Mouse (Mus musculus): ENCODE measurements around the gene Gp1ba. TPM values are rescaled to one million over a fixed set of nuclear protein-coding genes. Genes with fewer than 3 reads are reported as not detected.
A peak's percentile ranks its signal among the peaks of the same experiment; 100 is the strongest.

The Gp1ba gene
- total RNA-seq, 2 experiments from 2014 or later = 1.1 to 8.0 TPM

- ATAC-seq (replicated peaks; ENCODE audit: low FRiP score, poor library complexity, severe bottlenecking) = peak; percentile 62; the same call in 1 of the 2 replicates
Measured at GRCm38 (mm10) chr11:70625473-70625872, 13.4 kb upstream of the Gp1ba start.

- ATAC-seq (replicated peaks; ENCODE audit: low FRiP score, poor library complexity, severe bottlenecking) = no peak
Measured at GRCm38 (mm10) chr11:70626877-70627276, 12.0 kb upstream of the Gp1ba start.

GRCm38 (mm10) chr11:70628431-70628830 is 10.5 kb upstream of the Gp1ba start:
- no peak for ATAC-seq (replicated peaks; ENCODE audit: low FRiP score, poor library complexity, severe bottlenecking)

GRCm38 (mm10) chr11:70629557-70629956 is 9.4 kb upstream of the Gp1ba start:
- ATAC-seq (replicated peaks; ENCODE audit: low FRiP score, poor library complexity, severe bottlenecking) = 0 out of 2 replicates have a peak, but pooled peaks have one; percentile 60

- ATAC-seq (replicated peaks; ENCODE audit: low FRiP score, poor library complexity, severe bottlenecking) = no peak
Measured at GRCm38 (mm10) chr11:70630129-70630528, 8.8 kb upstream of the Gp1ba start.

GRCm38 (mm10) chr11:70635601-70636000 is 3.3 kb upstream of the Gp1ba start:
- ATAC-seq (replicated peaks; ENCODE audit: low FRiP score, poor library complexity, severe bottlenecking) = no peak

- no peak for ATAC-seq (replicated peaks; ENCODE audit: low FRiP score, poor library complexity, severe bottlenecking)
Measured at GRCm38 (mm10) chr11:70637764-70638163, 1.2 kb upstream of the Gp1ba start.

- ATAC-seq (replicated peaks; ENCODE audit: low FRiP score, poor library complexity, severe bottlenecking) = peak; percentile 16; the same call in 1 of the 2 replicates
Measured at GRCm38 (mm10) chr11:70638293-70638692, 629 bp upstream of the Gp1ba start.

GRCm38 (mm10) chr11:70639976-70640375 is 1.1 kb downstream of the Gp1ba start:
- ATAC-seq (replicated peaks; ENCODE audit: low FRiP score, poor library complexity, severe bottlenecking) = no peak

- no peak for ATAC-seq (replicated peaks; ENCODE audit: low FRiP score, poor library complexity, severe bottlenecking)
Measured at GRCm38 (mm10) chr11:70641241-70641640, 2.3 kb downstream of the Gp1ba start.

- ATAC-seq (replicated peaks; ENCODE audit: low FRiP score, poor library complexity, severe bottlenecking) = no peak
Measured at GRCm38 (mm10) chr11:70643051-70643450, 4.1 kb downstream of the Gp1ba start.

GRCm38 (mm10) chr11:70644564-70645103 is 5.7 kb downstream of the Gp1ba start:
- no peak for ATAC-seq (replicated peaks; ENCODE audit: low FRiP score, poor library complexity, severe bottlenecking)

GRCm38 (mm10) chr11:70645461-70646258 is 6.7 kb downstream of the Gp1ba start:
- no peak for ATAC-seq (replicated peaks; ENCODE audit: low FRiP score, poor library complexity, severe bottlenecking)

- ATAC-seq (replicated peaks; ENCODE audit: low FRiP score, poor library complexity, severe bottlenecking) = no peak
Measured at GRCm38 (mm10) chr11:70646259-70646555, 7.3 kb downstream of the Gp1ba start.

- ATAC-seq (replicated peaks; ENCODE audit: low FRiP score, poor library complexity, severe bottlenecking) = peak; percentile 79
Measured at GRCm38 (mm10) chr11:70646691-70647650, 8.0 kb downstream of the Gp1ba start, which contains the start of the genes Rnf167 and Slc25a11. Gene Rnf167 (plus strand): TSS chr11:70647235. Gene Slc25a11 (minus strand): TSS chr11:70647479.

- ATAC-seq (replicated peaks; ENCODE audit: low FRiP score, poor library complexity, severe bottlenecking) = peak; percentile 32; the same call in 1 of the 2 replicates
Measured at GRCm38 (mm10) chr11:70647716-70648420, 8.9 kb downstream of the Gp1ba start.

- peak; percentile 26 for ATAC-seq (replicated peaks; ENCODE audit: low FRiP score, poor library complexity, severe bottlenecking)
Measured at GRCm38 (mm10) chr11:70648512-70648911, 9.6 kb downstream of the Gp1ba start.

GRCm38 (mm10) chr11:70649185-70649734 is 10.3 kb downstream of the Gp1ba start:
- ATAC-seq (replicated peaks; ENCODE audit: low FRiP score, poor library complexity, severe bottlenecking) = no peak
